Mouse (Mus musculus) bone marrow macrophage, adult 2 months (primary cell): Measurements from ENCODE around the gene Pold1. TPM values are rescaled to one million over a fixed set of nuclear protein-coding genes. Genes with fewer than 3 reads are reported as not detected.

ENCODE experiments used
- H3K27ac ChIP-seq: 2 replicates; pipeline ENCODE4 v1.5.1; 2012; ENCODE audit warnings: low read depth, low read length; ENCODE audit not compliant: insufficient read depth
- H3K4me1 ChIP-seq: 2 replicates; pipeline ENCODE4 v1.6.1; 2012; ENCODE audit warnings: low read length; ENCODE audit not compliant: control insufficient read depth, insufficient read depth
- H3K4me3 ChIP-seq: 2 replicates; pipeline ENCODE4 v1.5.1; 2012; ENCODE audit warnings: mild to moderate bottlenecking, low read length, moderate library complexity; ENCODE audit not compliant: insufficient read depth
- CTCF ChIP-seq: IDR thresholded peaks from 2 replicates; pipeline ENCODE4 v1.5.1; 2012; ENCODE audit warnings: low read depth, mild to moderate bottlenecking, low read length, moderate library complexity
- POLR2A ChIP-seq: IDR thresholded peaks from 2 replicates; pipeline ENCODE4 v1.6.1; 2012; ENCODE audit warnings: mild to moderate bottlenecking, low read depth, low read length, borderline replicate concordance
- polyA plus RNA-seq: library from polyadenylated mRNA; stranded (reverse); fragments of >200 nt; gene quantifications from 2 replicates; pipeline ENCODE4 v1.2.4, GENCODE M21; 2012; ENCODE audit not compliant: missing spikeins, insufficient read depth, insufficient read length

The Pold1 gene
- polyA plus RNA-seq, 1 experiment = 25.8 TPM

DNA sequence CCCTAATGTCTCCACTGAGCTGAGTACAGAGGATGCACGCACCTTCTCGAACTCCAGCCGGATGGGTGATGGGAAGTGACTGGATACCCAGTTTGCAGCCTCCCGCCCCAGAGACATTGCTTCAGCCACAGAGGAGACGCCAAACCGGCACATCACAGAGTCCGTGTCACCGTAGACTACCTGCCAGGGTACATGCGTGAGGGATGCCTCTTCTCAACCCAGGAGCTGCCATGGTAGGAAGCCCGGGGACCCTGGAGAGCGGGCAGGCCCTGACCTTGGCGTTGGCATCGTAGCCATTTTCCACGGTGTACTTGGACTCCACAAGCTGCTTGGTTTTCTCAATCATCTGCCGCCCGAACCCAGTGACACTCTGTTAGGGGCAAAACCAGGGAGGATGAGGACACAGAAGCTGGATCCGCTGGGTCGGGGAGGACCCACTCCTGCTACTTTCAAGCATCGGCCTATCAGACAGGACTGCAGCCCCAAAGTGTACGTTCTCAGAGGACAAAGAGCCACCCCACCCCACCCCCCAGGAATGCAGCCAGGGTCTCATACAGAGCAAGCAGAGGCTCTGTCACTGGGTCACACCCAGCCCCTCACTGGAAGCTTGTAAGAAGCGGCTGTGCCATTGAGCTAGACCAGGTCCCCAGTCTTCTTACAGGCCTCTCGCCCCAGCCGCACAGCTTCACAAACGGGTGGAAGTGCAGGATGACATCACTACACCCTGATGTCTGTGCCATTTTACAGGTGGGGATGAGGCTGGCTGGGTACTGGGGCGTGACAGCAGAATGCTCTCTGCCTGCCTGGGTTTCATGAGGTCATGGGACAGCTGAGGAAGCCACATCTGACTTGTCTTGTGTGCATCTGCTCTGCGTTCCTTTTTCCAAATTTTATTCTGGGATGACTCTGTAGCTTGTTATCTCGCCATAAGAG lies 12.7 kb downstream of the Pold1 start:
- Histone ChIP-seq H3K4me3 (no peak overlapping the region), H3K4me1 (no peaks in the 10 kb centered on the region), H3K27ac (no peak overlapping the region)
- no peak for TF ChIP-seq CTCF
- TF ChIP-seq POLR2A = no peak

DNA sequence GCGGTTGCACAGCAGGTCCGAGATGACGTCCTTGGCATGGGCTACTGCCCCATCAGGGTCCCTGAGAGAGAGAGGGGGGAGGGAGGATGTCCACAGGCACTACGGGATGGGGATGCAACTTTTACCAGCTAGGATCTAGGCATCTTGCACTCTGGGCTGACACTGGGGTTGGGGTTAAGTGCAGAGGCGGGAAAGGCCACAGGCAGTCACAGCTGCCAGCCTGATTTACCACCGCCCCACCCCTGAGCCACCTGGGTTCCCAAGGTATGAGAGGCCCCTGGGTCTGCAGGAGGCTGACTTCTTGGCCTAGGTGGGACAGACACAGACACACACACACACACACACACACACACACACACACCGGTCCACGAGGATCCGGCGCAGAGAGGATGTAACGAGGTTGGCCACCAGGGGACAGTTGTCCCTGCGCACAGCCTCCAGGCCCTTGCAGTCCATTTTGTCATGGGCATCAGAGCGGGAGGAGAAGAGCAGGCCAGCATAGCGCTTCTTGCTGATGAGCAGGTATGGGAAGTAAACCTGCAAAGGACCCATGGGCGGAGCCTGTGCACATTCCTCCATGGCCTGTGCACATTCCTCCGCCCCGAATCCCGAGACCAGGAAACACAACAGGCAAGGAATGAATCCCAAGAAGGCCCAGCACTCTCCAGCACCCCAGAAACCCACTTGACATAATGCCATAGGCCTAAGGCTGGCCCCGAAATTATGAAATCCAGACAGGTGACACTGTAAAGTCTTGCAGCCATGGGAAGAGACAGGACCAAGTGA lies 13.8 kb downstream of the Pold1 start:
- no peaks in the 10 kb centered on the region for H3K4me1 ChIP-seq
- no peak overlapping the region for H3K4me3 ChIP-seq
- H3K27ac ChIP-seq = no peak overlapping the region
- no peak for TF ChIP-seq CTCF

DNA sequence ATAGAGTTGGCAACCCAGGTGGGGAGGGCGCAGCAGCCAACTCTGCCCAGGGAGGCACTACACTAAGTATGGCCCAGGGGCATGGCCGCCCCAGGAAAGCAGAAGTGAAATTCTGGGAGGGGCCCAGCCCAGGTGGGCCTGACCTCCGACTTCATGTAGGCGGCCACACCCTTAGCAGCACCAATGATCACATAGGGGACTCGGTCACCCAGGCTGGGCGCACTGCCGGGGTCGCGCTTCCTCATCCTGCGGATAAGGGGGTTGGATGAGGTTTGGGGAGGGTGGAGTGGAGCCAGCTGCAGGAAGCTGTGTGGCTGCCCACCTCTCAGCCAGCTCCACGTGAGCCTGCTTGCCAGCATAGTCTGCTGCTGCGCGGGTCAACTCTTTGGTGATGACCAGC lies 14.4 kb downstream of the Pold1 start:
- Histone ChIP-seq H3K4me3 (no peak overlapping the region), H3K4me1 (no peaks in the 10 kb centered on the region), H3K27ac (no peak overlapping the region)
- TF ChIP-seq CTCF (no peak), POLR2A (no peak)

DNA sequence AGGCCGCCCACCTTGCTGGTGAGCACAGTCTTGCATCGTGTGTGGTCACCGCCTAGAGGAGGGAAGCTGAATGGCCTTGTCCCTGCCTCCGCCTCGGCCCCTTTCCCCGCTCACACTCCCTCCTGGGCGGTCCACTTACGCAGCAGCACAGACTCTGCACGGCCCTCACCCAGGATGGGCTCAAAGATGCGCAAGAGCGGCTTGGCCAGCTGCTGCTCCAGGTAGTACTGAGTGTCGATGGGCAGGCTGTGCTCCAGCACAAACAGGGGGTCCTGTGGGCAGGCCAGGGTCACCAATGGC lies 15.0 kb downstream of the Pold1 start:
- Histone ChIP-seq H3K4me1 (no peaks in the 10 kb centered on the region), H3K4me3 (no peak overlapping the region), H3K27ac (no peak overlapping the region)
- TF ChIP-seq POLR2A (no peak), CTCF (no peak)

DNA sequence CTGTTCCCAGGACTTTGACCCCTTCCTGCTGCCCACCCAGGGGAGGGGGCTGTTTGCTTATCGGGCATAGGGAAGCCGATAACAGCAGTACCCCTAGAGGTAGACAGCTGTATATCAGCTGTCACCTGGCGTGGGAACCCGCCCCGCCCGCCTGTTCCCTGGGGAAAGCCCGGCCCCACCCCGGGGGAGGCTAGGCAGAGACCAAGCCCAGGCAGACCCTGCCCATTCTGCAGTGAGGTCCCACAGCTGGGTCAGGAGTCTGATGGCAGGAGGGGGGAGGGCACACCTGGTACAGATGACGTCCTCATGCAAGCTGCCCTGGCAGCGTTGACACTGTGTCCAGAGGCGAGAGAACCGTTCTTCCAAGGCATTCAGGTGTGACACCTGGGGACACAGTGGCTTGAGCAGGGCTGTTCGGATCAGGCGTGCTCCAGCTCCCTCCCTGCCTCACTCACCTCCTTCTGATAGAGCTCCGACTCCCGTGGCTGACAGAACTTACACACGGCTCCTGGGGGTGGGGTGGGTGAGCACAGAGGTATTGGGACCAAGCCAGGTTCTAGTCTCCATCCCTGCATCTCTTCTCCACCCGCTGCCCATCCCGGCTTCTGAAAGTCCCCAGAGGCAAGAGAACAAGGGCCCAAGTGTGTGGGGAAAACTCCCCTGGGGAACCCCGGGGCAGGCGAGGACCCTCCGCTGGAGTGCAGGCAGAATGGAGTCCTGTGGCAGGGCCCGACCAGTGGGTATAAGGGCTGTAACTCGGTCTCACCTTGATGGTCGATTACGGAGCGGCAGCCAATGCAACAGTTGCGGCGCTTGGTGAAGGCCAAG lies 15.5 kb downstream of the Pold1 start:
- H3K4me3 ChIP-seq = no peak overlapping the region

DNA sequence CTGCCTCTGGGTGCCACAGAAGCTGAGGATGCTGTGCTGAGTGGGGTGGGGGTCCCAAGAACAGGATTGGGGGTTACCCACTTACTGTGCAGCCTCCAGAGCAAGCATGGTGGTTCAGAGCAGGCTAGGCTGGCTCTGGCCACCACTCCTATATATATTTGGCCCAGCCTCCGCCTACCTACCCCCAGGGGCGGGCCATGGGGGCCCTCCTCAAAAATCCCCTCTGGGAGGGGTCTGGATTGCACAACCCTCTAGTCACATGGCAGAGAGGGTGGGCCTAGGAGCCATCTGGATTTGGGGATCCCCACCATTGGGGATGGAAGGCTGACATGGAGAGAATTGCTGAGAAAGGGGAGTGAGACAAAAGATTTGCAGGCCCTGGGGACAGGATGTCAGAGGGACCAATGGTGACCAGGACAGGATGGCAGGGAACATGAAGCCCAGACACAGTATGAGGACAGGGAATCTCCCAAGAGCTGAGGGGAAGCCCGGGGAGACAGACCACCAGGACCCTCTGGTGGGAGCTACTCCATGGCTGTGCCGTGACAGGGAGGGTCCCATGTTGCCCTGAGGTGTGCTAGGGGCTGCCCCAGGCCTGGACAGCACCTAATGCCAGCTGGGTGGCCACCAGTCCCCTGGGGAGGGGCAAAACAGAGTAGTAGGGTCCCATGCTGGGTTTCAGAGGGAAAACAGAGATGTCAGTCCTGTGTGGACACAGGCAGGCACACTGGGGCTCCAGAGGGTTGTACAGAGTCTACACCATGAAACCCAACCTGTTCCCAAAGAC lies 16.5 kb downstream of the Pold1 start, which contains the start of gene Spib:
Gene Spib (minus strand): TSS at position 126 of the 787 bp plus-strand sequence.
- no peak for TF ChIP-seq POLR2A
- Histone ChIP-seq H3K4me1 (peaks cover 7% of the 10 kb centered on the region), H3K27ac (no peak within 1 kb of the TSS), H3K4me3 (no peak within 1 kb of the TSS)

More for the DNA sequence above, 15.5 kb downstream of the Pold1 start:
- peaks cover 5% of the 10 kb centered on the region for H3K4me1 ChIP-seq
- TF ChIP-seq CTCF (no peak), POLR2A (no peak)
- no peak overlapping the region for H3K27ac ChIP-seq

DNA sequence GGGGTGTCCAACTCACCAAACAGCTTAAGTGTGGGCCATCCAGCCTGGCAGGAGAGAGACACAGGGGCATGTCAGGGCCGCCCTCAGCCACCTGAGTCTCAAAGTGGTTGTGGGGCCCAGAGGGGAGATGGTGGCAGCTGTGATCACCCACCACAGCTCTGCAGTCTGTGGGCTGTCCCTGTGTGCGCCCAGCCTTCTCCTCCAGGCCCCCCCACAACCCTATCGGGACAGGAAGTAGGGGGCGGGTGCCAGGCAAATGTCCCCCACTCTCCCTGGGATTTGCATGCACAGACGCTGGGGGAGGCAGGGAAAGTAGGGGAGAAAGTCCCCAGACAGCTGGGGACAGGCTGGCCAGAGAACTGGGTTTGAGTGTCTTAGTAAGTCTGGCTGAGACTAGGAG lies 17.4 kb downstream of the Pold1 start:
- Histone ChIP-seq H3K27ac (no peak overlapping the region), H3K4me3 (no peak overlapping the region), H3K4me1 (peaks cover 7% of the 10 kb centered on the region)
- TF ChIP-seq CTCF = no peak
- no peak for TF ChIP-seq POLR2A

DNA sequence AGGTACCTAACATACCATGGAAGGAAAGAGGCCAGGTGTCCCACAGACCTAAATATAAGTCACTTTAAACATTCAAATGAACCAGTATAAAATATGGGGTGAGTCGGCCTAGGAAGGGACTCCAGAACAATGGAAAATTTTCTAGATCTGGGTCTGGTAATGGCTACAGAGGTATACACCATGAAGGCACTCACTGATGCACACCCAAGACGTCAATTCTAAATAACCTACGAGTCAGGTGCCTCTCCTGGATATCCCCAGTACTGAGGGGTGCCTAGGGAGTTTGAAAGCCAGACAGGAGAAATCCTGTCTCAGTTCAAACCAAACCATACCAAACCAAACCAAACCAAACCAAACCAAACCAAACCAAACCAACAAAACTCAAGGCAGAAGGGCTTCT lies 18.1 kb downstream of the Pold1 start:
- peaks cover 7% of the 10 kb centered on the region for H3K4me1 ChIP-seq
- no peak for TF ChIP-seq CTCF
- H3K27ac ChIP-seq = no peak overlapping the region
- H3K4me3 ChIP-seq = no peak overlapping the region

DNA sequence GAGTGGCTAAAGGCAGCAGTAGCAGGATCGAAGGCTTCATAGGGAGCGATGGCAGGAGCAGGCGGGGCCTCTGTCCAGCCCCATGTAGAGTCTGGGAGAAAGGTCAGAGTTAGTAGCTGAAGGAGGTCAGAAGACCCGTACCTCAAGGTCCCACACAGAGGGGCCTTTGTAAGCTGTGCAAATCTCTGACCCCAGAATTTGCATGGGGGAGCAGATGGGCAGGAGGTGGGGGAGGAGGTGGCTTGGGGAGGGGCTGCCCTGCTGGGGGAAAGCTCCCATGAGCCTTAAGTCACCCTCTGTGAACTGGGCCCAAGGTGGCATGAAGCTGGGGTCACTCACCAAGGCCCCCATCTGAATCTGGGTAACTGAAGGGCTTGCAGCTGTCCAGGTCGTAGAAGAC lies 19.1 kb downstream of the Pold1 start:
- TF ChIP-seq CTCF (no peak), POLR2A (no peak)
- no peak overlapping the region for H3K27ac ChIP-seq
- peaks cover 7% of the 10 kb centered on the region for H3K4me1 ChIP-seq
- H3K4me3 ChIP-seq = no peak overlapping the region
